Mouse (Mus musculus) limb, embryonic 12.5 days (tissue): ENCODE measurements around the gene 4930590J08Rik. TPM values are rescaled to one million over a fixed set of nuclear protein-coding genes. Genes with fewer than 3 reads are reported as not detected.
A peak's percentile ranks its signal among the peaks of the same experiment; 100 is the strongest.

Experiments used
- ATAC-seq: fragments of 200-750 bp; cut with Nextera tagmentation; 2 replicates; pipeline ENCODE4 v1.8.0; 2017; ENCODE audit warnings: low read depth, moderate TSS enrichment; ENCODE audit not compliant: insufficient number of reproducible peaks, insufficient read depth, low FRiP score, low TSS enrichment
- H3K27ac ChIP-seq: fragments of 300-500 bp; sonication (generic); 2 replicates; pipeline ENCODE4 v1.5.1; 2016; ENCODE audit warnings: mild to moderate bottlenecking, moderate library complexity
- H3K27me3 ChIP-seq: fragments of 300-500 bp; sonication (generic); 2 replicates; pipeline ENCODE4 v1.6.1; 2016; ENCODE audit warnings: mild to moderate bottlenecking, moderate library complexity
- H3K36me3 ChIP-seq: fragments of 300-500 bp; sonication (generic); 2 replicates; pipeline ENCODE4 v1.6.1; 2016; ENCODE audit warnings: mild to moderate bottlenecking, moderate library complexity
- H3K4me1 ChIP-seq: fragments of 300-500 bp; sonication (generic); replicated peaks from 2 replicates; pipeline ENCODE4 v1.6.1; 2016
- H3K4me2 ChIP-seq: fragments of 300-500 bp; sonication (generic); 2 replicates; pipeline ENCODE4 v1.6.1; 2016; ENCODE audit warnings: mild to moderate bottlenecking, moderate library complexity
- H3K4me3 ChIP-seq: fragments of 300-500 bp; sonication (generic); replicated peaks from 2 replicates; pipeline ENCODE4 v1.5.1; 2016; ENCODE audit warnings: mild to moderate bottlenecking
- H3K9ac ChIP-seq: fragments of 300-500 bp; sonication (generic); replicated peaks from 2 replicates; pipeline ENCODE4 v1.6.1; 2016; ENCODE audit warnings: mild to moderate bottlenecking, moderate library complexity
- H3K9me3 ChIP-seq: fragments of 300-500 bp; sonication (generic); 2 replicates; pipeline ENCODE4 v1.6.1; 2016; ENCODE audit warnings: mild to moderate bottlenecking, moderate library complexity
- WGBS: fragments of 180-500 bp; shearing (Covaris S2); methylation state at CpG from one replicate; pipeline ENCODE4 v1.1.7; 2016; 5-methylcytosine and 5-hydroxymethylcytosine counted together
- polyA plus RNA-seq: library from polyadenylated mRNA; unstranded; fragments of >200 nt; fragmentation: Nextera tagmentation; extraction: Ambion mirVana; gene quantifications from 2 replicates; pipeline ENCODE4 v1.2.1, GENCODE M21; 2016

Gene 4930590J08Rik
- polyA plus RNA-seq, 1 experiment from 2014 or later = 0.54 TPM

DNA sequence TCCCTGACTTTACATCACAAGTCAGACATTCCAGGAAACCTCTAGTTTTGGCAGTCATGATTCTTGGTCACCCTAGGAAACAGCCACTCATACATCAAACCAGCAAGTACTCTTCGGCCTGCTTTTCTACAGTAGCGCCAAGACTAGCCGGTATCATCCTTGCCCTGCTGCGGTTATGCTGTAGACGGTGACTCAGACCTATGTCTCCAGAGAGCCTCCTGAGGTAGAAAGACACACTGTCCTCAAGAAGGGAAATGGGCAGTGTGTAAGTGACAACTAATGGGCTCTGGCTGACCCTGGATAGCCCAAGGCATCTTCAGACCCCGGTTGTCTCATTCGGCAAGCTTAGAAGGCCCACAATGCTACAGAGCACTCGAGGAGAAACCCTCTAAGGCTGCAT, 62.5 kb downstream of the 4930590J08Rik start:
- ATAC-seq = no peak
- WGBS = 87% methylated on average over 8 of the region's 8 CpGs
- Histone ChIP-seq H3K27me3 (0 out of 2 replicates have a peak, but pooled peaks cover 3% of the 10 kb centered on the region), H3K9ac (no peak overlapping the region), H3K9me3 (no peaks in the 10 kb centered on the region), H3K36me3 (no peaks in the 10 kb centered on the region), H3K4me2 (no peak overlapping the region), H3K4me3 (no peak overlapping the region), H3K4me1 (peaks cover 5% of the 10 kb centered on the region; the same call in 1 of the 2 replicates), H3K27ac (no peak overlapping the region)

DNA sequence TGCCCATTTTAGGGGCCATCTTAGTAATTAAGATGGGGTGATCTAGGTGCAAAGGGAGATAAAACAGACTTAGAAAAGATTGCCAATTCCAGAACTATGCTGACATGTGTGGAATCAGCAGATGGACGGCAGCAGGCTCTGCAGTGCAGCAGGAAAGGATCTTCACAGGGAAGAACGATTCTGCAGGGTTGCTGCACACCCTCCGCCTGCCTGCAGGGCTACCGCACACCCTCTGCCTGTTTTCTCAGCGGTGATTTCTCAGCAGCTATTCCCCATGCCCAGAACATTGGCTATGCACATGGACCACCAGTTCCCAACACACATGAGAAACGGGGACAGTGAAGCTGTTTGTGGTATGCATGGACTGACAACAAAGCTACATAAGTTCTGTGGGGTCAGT, 63.4 kb downstream of the 4930590J08Rik start:
- no peak overlapping the region for H3K9ac ChIP-seq
- H3K27me3 ChIP-seq = 0 out of 2 replicates have a peak, but pooled peaks cover 3% of the 10 kb centered on the region
- no peak for ATAC-seq
- H3K36me3 ChIP-seq = no peaks in the 10 kb centered on the region
- H3K4me1 ChIP-seq = peaks cover 4% of the 10 kb centered on the region; the same call in 1 of the 2 replicates
- no peak overlapping the region for H3K27ac ChIP-seq
- 51% methylated on average over 6 of the region's 6 CpGs for WGBS
- no peak overlapping the region for H3K4me2 ChIP-seq
- no peaks in the 10 kb centered on the region for H3K9me3 ChIP-seq
- H3K4me3 ChIP-seq = no peak overlapping the region

DNA sequence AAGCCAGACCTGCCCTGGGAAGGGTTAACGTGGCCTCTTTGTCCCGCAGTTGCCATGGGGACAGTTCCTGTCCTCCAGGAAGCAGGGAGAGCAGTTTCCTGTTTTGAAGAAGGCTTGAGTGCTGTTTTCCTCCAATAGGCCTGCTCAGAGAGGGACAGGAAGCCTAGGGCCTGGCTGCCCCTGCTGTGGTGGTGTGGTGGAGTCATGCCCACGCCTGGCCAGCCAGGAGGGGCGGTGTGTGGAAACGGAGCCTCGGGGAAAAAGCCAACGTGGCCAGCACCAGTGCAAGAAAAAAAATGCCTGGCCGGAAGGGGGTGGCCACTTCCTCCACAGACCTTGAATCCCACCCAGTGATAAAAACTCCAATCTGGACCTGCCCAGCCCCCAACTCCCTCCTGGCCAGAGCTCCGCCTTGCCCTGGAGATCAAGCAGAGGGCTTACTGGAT, 69.6 kb downstream of the 4930590J08Rik start:
- no peak overlapping the region for H3K4me3 ChIP-seq
- ATAC-seq = no peak
- 36% methylated on average over 9 of the region's 9 CpGs for WGBS
- H3K9ac ChIP-seq = no peak overlapping the region
- peak overlapping the region; percentile 45; the same call in 1 of the 2 replicates for H3K27ac ChIP-seq
- H3K36me3 ChIP-seq = no peaks in the 10 kb centered on the region
- H3K4me1 ChIP-seq = peaks cover 11% of the 10 kb centered on the region
- peaks cover 7% of the 10 kb centered on the region for H3K27me3 ChIP-seq
- no peak overlapping the region for H3K4me2 ChIP-seq
- no peaks in the 10 kb centered on the region for H3K9me3 ChIP-seq

DNA sequence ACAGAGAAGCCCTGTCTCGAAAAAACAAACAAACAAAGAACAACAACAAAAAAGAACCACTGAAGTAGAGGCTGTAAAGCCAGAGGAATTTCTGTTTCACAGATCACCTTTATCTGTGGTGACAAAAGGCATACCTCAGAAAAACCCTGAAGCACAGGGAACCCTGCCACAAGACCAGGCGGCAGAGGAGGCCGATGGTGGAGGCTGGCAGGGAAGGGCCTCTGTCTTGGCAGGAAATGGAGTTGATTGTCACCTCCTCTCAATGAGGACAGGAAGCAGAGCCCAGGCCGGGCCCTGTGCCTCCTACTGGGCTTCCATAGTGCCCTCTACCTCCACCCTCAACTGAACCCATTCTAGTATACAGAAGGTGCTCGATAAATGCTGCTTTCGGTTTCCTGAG, 71.4 kb downstream of the 4930590J08Rik start:
- no peak for ATAC-seq
- H3K27me3 ChIP-seq = peaks cover 22% of the 10 kb centered on the region
- H3K36me3 ChIP-seq = no peaks in the 10 kb centered on the region
- whole genome bisulfite sequencing = 84% methylated on average over 6 of the region's 6 CpGs
- no peak overlapping the region for H3K4me3 ChIP-seq
- H3K4me1 ChIP-seq = peaks cover 11% of the 10 kb centered on the region
- no peak overlapping the region for H3K4me2 ChIP-seq
- no peaks in the 10 kb centered on the region for H3K9me3 ChIP-seq
- no peak overlapping the region for H3K9ac ChIP-seq
- H3K27ac ChIP-seq = no peak overlapping the region

DNA sequence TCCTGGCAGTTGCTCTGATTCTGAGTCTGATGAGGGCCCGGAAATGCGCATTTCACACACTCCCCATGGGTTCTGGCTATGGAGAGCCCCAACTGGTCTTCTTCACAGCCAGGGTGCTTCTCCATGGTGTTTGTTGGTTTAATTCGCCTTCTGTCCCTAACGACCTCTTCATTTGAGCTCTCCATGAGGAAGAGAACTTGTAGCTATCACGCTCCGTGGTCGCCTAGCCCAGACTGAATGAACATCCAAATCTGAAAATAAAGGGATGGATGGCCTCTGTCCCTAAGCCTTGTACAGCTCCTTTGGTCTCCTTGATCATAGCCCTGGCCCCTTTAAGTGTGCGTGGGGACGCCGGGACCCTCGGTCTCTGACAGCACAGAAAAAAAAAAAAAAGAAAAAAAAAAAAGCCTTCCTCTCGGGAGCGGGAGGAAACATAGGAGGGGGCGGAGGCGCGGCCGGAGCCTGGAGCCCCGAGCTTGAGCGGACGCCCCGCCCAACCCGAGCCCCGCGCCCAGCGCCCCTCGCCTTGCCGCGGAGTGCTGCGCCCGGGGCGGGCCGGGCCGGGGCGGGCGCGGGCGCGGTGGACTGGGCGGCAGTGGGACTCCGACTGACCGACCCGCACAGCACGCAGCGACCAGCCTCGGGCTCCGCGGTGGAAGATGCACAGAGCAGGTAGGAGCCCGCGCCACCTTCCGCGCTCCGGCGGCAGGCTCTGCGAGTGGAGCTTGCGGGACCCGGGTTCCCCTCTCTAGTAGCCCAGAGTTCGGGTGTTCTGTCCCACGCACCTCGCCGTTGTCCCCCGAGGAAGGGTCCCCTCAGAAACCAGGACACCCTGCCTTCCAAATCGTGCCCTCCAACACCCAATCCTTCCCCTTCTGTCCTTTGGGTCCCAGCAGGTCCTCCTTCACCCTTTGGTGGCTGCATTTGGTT, 76.0 kb downstream of the 4930590J08Rik start, which contains the start of gene Fgd5:
Gene Fgd5 (plus strand): TSS at position 508 of the 930 bp plus-strand sequence.
- peak within 1 kb of the TSS; percentile 70 for H3K9ac ChIP-seq
- WGBS = 1% methylated on average over 59 of the region's 62 CpGs
- peak within 1 kb of the TSS; percentile 60 for H3K4me3 ChIP-seq
- no peak within 1 kb of the TSS for H3K27ac ChIP-seq
- H3K4me1 ChIP-seq = 0 out of 2 replicates have a peak, but pooled peaks cover 3% of the 10 kb centered on the region
- H3K36me3 ChIP-seq = no peaks in the 10 kb centered on the region
- peak; percentile 63; the same call in 1 of the 2 replicates for ATAC-seq
- peak within 1 kb of the TSS; percentile 90 for H3K4me2 ChIP-seq
- no peaks in the 10 kb centered on the region for H3K9me3 ChIP-seq
- peaks cover 54% of the 10 kb centered on the region for H3K27me3 ChIP-seq

DNA sequence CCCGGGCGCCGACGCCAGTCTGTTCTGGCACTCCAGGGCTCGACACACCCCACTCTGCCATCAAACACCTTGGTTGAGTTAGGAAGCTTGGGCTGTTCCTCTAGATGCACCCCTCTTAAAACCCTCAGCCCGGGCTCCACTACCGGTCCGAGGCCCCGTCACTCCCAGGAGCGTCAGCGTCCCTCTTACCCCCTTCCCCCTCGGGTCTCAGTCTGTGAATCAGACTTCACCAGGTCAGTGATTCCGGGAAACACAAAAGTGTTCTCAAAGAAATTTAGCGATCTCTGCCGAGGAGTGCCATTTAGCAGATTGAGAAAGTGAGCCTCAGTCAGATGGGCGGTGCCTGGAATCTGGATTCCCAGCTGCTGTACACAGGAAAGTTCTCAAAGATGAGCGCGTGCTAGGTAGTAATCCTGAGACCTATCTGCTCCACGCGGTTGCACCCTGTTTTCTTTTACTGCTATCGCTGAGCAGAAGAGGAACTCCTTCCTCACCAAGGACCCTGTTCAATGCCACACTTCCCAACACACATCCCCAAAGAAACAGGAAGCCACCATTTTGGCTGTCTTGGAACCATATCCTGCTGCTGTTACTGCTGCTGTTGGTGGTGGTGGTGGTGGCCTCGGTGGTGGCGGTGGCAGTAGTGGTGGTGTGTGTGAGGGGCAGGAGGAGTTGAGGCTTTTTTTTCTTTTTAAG, 76.8 kb downstream of the 4930590J08Rik start:
- Histone ChIP-seq H3K4me2 (peak overlapping the region; percentile 90), H3K9me3 (no peaks in the 10 kb centered on the region), H3K27ac (no peak overlapping the region), H3K9ac (peak overlapping the region; percentile 70), H3K4me3 (peak overlapping the region; percentile 60), H3K4me1 (0 out of 2 replicates have a peak, but pooled peaks cover 3% of the 10 kb centered on the region), H3K27me3 (peaks cover 54% of the 10 kb centered on the region), H3K36me3 (no peaks in the 10 kb centered on the region)
- ATAC-seq = no peak
- 8% methylated on average over 23 of the region's 23 CpGs for WGBS

DNA sequence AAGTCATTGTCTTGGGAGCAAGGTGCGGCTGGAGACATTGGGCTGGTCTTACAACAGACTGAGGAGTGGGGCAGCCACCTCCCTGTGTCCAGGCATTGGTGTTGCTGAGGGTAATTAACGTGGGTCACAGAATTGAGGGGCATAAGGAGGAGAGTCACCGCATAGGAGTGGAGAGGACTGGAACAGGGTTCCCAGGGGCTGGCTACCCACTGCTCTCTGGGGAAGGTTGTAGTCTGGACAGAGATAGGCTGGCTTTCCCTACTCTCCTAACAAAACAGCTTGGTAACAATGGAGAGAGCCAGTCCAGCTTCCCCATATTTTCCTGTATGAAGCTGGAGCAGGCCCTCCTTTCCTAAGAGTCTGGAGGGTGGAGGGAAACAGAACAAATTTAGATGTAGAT, 77.4 kb downstream of the 4930590J08Rik start:
- Histone ChIP-seq H3K27me3 (peaks cover 54% of the 10 kb centered on the region), H3K36me3 (no peaks in the 10 kb centered on the region), H3K4me2 (0 out of 2 replicates have a peak overlapping the region, but pooled peaks have one; percentile 90), H3K9me3 (no peaks in the 10 kb centered on the region), H3K9ac (no peak overlapping the region), H3K27ac (no peak overlapping the region), H3K4me3 (peak overlapping the region; percentile 60; the same call in 1 of the 2 replicates), H3K4me1 (0 out of 2 replicates have a peak, but pooled peaks cover 3% of the 10 kb centered on the region)
- ATAC-seq = no peak
- 48% methylated on average over 3 of the region's 3 CpGs for WGBS

DNA sequence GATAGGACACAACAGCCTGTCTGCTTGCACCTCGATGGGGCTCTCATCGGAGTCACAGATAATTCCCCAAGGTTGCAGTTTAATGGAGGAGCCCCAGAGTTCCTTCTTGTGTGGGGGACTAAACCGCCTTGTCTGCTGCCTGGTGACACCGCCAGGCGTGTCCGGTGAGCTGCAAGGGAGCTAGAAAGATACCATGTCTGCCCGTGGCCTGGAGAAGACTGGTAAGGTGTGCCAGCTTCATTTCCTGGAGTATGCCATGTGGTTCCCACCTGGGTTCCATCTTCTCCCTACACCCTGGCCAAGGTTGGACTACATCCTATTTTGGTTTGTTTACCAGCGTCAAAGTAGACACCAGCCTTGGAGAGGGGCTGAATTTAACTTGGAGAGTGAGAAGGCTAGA, 87.5 kb downstream of the 4930590J08Rik start:
- ATAC-seq = no peak
- Histone ChIP-seq H3K27ac (no peak overlapping the region), H3K27me3 (peaks cover 4% of the 10 kb centered on the region; the same call in 1 of the 2 replicates), H3K9me3 (no peaks in the 10 kb centered on the region), H3K4me3 (no peak overlapping the region), H3K36me3 (no peaks in the 10 kb centered on the region), H3K4me2 (no peak overlapping the region), H3K4me1 (no peaks in the 10 kb centered on the region), H3K9ac (no peak overlapping the region)
- 93% methylated on average over 8 of the region's 8 CpGs for WGBS

DNA sequence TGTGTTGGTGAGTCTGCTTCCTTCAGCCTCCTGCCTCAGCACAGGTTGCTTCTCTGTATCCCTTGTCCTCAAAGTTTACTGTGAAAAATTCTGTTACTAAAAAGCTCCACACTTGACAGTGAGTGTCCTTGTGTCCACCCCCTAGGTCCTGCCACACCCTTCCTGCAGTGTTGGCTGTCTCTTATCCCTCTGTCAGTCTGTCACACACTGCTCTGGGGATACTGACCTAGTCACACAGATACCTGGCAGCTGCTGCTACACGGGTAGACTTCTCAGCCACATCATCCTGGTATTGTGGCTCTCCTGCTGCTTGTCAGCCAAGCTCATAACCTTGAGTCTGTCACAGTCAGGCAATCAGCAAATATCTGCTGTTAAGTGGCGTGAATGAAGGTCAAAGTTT, 90.2 kb downstream of the 4930590J08Rik start:
- no peak for ATAC-seq
- Histone ChIP-seq H3K4me1 (no peaks in the 10 kb centered on the region; the same call in 1 of the 2 replicates), H3K27ac (no peak overlapping the region), H3K9me3 (no peaks in the 10 kb centered on the region), H3K4me3 (no peak overlapping the region), H3K36me3 (no peaks in the 10 kb centered on the region), H3K27me3 (peaks cover 4% of the 10 kb centered on the region; the same call in 1 of the 2 replicates), H3K9ac (no peak overlapping the region), H3K4me2 (no peak overlapping the region)
- WGBS = 70% methylated on average over 2 of the region's 2 CpGs

DNA sequence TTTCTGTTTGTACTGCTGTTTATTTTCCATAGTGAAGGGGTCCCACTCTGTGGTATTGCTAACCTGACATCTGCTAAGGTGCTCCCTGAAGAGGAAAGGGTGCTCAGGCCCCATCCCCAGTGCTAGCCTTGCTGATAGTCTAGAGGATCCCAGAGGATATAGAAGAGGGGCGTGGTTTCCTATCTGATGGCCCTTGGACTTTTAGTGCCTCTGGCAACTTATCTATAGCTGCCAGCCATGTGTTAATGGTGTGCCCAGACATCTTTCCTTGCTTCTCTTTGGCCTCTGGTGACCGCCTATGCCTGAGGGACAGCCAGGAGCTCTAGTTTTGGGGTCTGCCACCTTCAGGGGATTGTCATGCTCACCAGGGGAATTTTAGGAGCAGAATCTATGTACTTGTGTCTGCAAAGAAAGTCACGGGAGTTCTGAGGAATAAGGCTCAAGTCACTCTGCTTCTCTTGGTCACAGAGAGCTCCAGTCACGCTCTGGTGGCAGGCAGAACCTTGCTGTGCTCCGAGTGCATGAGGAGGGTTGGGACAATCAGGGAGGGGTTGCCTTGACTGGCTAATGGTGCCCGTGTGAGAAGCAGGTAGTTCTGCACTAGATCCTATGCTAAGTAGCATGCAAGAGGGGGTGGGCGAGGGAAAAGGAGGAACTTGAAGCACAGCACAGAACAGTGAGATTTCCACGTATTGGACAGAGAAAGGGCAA, 91.3 kb downstream of the 4930590J08Rik start:
- Histone ChIP-seq H3K4me2 (no peak overlapping the region), H3K4me1 (no peaks in the 10 kb centered on the region; the same call in 1 of the 2 replicates), H3K36me3 (no peaks in the 10 kb centered on the region), H3K9me3 (no peaks in the 10 kb centered on the region), H3K4me3 (no peak overlapping the region), H3K9ac (no peak overlapping the region), H3K27me3 (peaks cover 4% of the 10 kb centered on the region; the same call in 1 of the 2 replicates), H3K27ac (no peak overlapping the region)
- 73% methylated on average over 8 of the region's 8 CpGs for WGBS
- no peak for ATAC-seq
